In genomic region chr5:127567165-127567741, GRCm38 (mm10) we compare ENCODE assay signal across 27 mouse cellular contexts.
A peak's percentile ranks its signal among the peaks of the same experiment; 100 is the strongest.
DNase-seq lines count a peak whose midpoint lies in the region; ATAC-seq lines count a peak whose summit lies in the region.
"Had no signal": no experiment of that assay in that cellular context is flagged by ENCODE, and none has a peak within 500 bp of the region (broad histone marks: within the 10 kb centered on the region; RNA-seq: fewer than 3 reads in every experiment).

No protein-coding gene starts in this region.

- peaks cover 15% of the 10 kb centered on the region for H3K4me1 ChIP-seq in forebrain, embryonic 12.5 days
- no peaks in the 10 kb centered on the region for H3K4me1 ChIP-seq in forebrain, embryonic 14.5 days (ENCODE audit: control insufficient read depth, insufficient read depth, low read length)
- peaks cover 17% of the 10 kb centered on the region for H3K4me1 ChIP-seq in midbrain, embryonic 12.5 days
- H3K4me1 ChIP-seq in midbrain, embryonic 16.5 days (ENCODE audit: control insufficient read depth, insufficient read depth, low read length), result 0 out of 2 replicates have a peak, but pooled peaks cover 2% of the 10 kb centered on the region
- H3K4me1 ChIP-seq: embryonic facial prominence, embryonic 10.5 days; embryonic facial prominence, embryonic 13.5 days; heart, embryonic 10.5 days; heart, embryonic 13.5 days had no signal

- 0 out of 2 replicates have a peak, but pooled peaks cover 4% of the 10 kb centered on the region for H3K36me3 ChIP-seq in forebrain, embryonic 12.5 days (replicated peaks)
- H3K36me3 ChIP-seq in forebrain, embryonic 14.5 days (ENCODE audit: control insufficient read depth, insufficient read depth, low read length), result no peaks in the 10 kb centered on the region
- no peaks in the 10 kb centered on the region for H3K36me3 ChIP-seq in midbrain, embryonic 12.5 days
- H3K36me3 ChIP-seq in midbrain, embryonic 16.5 days (ENCODE audit: control insufficient read depth, insufficient read depth, low read length), result no peaks in the 10 kb centered on the region
- H3K36me3 ChIP-seq: heart, embryonic 13.5 days had no signal

- H3K4me2 ChIP-seq in forebrain, embryonic 12.5 days, result no peak overlapping the region
- H3K4me2 ChIP-seq in forebrain, embryonic 14.5 days (ENCODE audit: low read length), result no peak overlapping the region
- no peak overlapping the region for H3K4me2 ChIP-seq in midbrain, embryonic 12.5 days (replicated peaks)
- no peak overlapping the region for H3K4me2 ChIP-seq in midbrain, embryonic 16.5 days (ENCODE audit: low read length)
- H3K4me2 ChIP-seq: embryonic facial prominence, embryonic 13.5 days; heart, embryonic 13.5 days; hindbrain, embryonic 14.5 days had no signal

- 21% methylated on average over 6 of the region's 6 CpGs for whole genome bisulfite sequencing in forebrain, embryonic 12.5 days
- WGBS in forebrain, embryonic 14.5 days, result 49% methylated on average over 6 of the region's 6 CpGs
- WGBS in midbrain, embryonic 12.5 days, result 26% methylated on average over 6 of the region's 6 CpGs
- WGBS in midbrain, embryonic 16.5 days, result 19% methylated on average over 6 of the region's 6 CpGs

- H3K27me3 ChIP-seq in forebrain, embryonic 12.5 days, result no peaks in the 10 kb centered on the region
- no peaks in the 10 kb centered on the region for H3K27me3 ChIP-seq in forebrain, embryonic 14.5 days (replicated peaks; ENCODE audit: control insufficient read depth, insufficient read depth, low read length)
- no peaks in the 10 kb centered on the region for H3K27me3 ChIP-seq in midbrain, embryonic 12.5 days
- H3K27me3 ChIP-seq in midbrain, embryonic 16.5 days (ENCODE audit: control insufficient read depth, insufficient read depth, low read depth, low read length), result no peaks in the 10 kb centered on the region
- H3K27me3 ChIP-seq: embryonic facial prominence, embryonic 13.5 days; heart, embryonic 13.5 days had no signal

- H3K9me3 ChIP-seq in forebrain, embryonic 12.5 days, result no peaks in the 10 kb centered on the region
- no peaks in the 10 kb centered on the region for H3K9me3 ChIP-seq in forebrain, embryonic 14.5 days (replicated peaks; ENCODE audit: control insufficient read depth, low read length)
- no peaks in the 10 kb centered on the region for H3K9me3 ChIP-seq in midbrain, embryonic 12.5 days
- no peaks in the 10 kb centered on the region for H3K9me3 ChIP-seq in midbrain, embryonic 16.5 days (replicated peaks; ENCODE audit: control insufficient read depth, low read length, poor library complexity, severe bottlenecking)
- H3K9me3 ChIP-seq: embryonic facial prominence, embryonic 10.5 days; embryonic facial prominence, embryonic 13.5 days; heart, embryonic 10.5 days; heart, embryonic 13.5 days had no signal

- DNase-seq in embryo, embryonic 10.5 days (ENCODE audit: low spot score), result peak; percentile 11
- no peak for DNase-seq in embryo, embryonic 10 days (ENCODE audit: low spot score)
- no peak for DNase-seq in forebrain, embryonic 14.5 days (ENCODE audit: low spot score)
- DNase-seq: adrenal gland, adult 8-10 months; adrenal gland, postnatal 25 days; cerebellum, adult 18-20 months; cerebellum, adult 9-10 months; cerebellum, postnatal 14 days; embryo, embryonic 11 days; gastrocnemius, postnatal 10 days; gastrocnemius, postnatal 36 days; heart, adult 2 months; heart, postnatal 14 days; heart, postnatal 4 days had no signal

- no peak overlapping the region for H3K9ac ChIP-seq in forebrain, embryonic 12.5 days
- no peak overlapping the region for H3K9ac ChIP-seq in forebrain, embryonic 14.5 days (ENCODE audit: low read length)
- H3K9ac ChIP-seq in midbrain, embryonic 12.5 days (replicated peaks), result no peak overlapping the region
- no peak overlapping the region for H3K9ac ChIP-seq in midbrain, embryonic 16.5 days (ENCODE audit: low read depth, low read length)
- H3K9ac ChIP-seq: embryonic facial prominence, embryonic 13.5 days; heart, embryonic 13.5 days; hindbrain, embryonic 14.5 days had no signal

- 0 out of 2 replicates have a peak overlapping the region, but pooled peaks have one; percentile 36 for H3K27ac ChIP-seq in forebrain, embryonic 12.5 days
- H3K27ac ChIP-seq in forebrain, embryonic 14.5 days (ENCODE audit: low read depth, low read length), result no peak overlapping the region
- H3K27ac ChIP-seq in midbrain, embryonic 12.5 days (replicated peaks), result peak overlapping the region; percentile 56
- no peak overlapping the region for H3K27ac ChIP-seq in midbrain, embryonic 16.5 days (ENCODE audit: low read length)
- H3K27ac ChIP-seq: embryonic facial prominence, embryonic 10.5 days; embryonic facial prominence, embryonic 13.5 days; heart, adult 2 months; heart, embryonic 10.5 days; heart, embryonic 13.5 days; hindbrain, embryonic 14.5 days; hindbrain, postnatal 0 days had no signal

- H3K4me3 ChIP-seq in forebrain, embryonic 12.5 days (replicated peaks), result no peak overlapping the region
- no peak overlapping the region for H3K4me3 ChIP-seq in forebrain, embryonic 14.5 days (ENCODE audit: low read depth, low read length)
- no peak overlapping the region for H3K4me3 ChIP-seq in midbrain, embryonic 12.5 days
- no peak overlapping the region for H3K4me3 ChIP-seq in midbrain, embryonic 16.5 days (ENCODE audit: low read depth, low read length)
- H3K4me3 ChIP-seq: embryonic facial prominence, embryonic 10.5 days; embryonic facial prominence, embryonic 13.5 days; erythroblast, embryonic 14.5 days; heart, adult 2 months; heart, embryonic 10.5 days; heart, embryonic 13.5 days had no signal

- no peak for ATAC-seq in forebrain, embryonic 12.5 days (ENCODE audit: low FRiP score)
- no peak for ATAC-seq in forebrain, embryonic 14.5 days
- peak; percentile 78 for ATAC-seq in midbrain, embryonic 12.5 days (ENCODE audit: low FRiP score, low read depth)
- ATAC-seq in midbrain, embryonic 16.5 days, result no peak
- ATAC-seq: activated CD4-positive, CD25-positive, alpha-beta regulatory T cell, adult 4 months; hindbrain, postnatal 0 days; inflammation-experienced regulatory T-cells, adult 6 months; intestine, embryonic 16.5 days had no signal

Comparison
In these comparisons a context has a peak if more than half of its experiments do, and no peak if none do; other contexts are left out.
1. H3K27ac ChIP-seq: peak in forebrain, embryonic 12.5 days (single experiment) and midbrain, embryonic 12.5 days (single experiment); none in forebrain, embryonic 14.5 days (single experiment) and midbrain, embryonic 16.5 days (single experiment).